Mouse (Mus musculus) olfactory bulb, adult 2 months (tissue): ENCODE measurements around the gene Palld.

ENCODE experiments used
- CTCF ChIP-seq: fragments of 200-500 bp; IDR thresholded peaks from 2 replicates; pipeline ENCODE4 v1.5.1; 2012; ENCODE audit warnings: low read depth, mild to moderate bottlenecking, low read length, moderate library complexity; ENCODE audit not compliant: insufficient read depth
- POLR2A ChIP-seq: fragments of 200-500 bp; IDR thresholded peaks from 2 replicates; pipeline ENCODE4 v1.6.1; 2012; ENCODE audit warnings: mild to moderate bottlenecking, low read depth, low read length, moderate library complexity; ENCODE audit not compliant: insufficient read depth

DNA sequence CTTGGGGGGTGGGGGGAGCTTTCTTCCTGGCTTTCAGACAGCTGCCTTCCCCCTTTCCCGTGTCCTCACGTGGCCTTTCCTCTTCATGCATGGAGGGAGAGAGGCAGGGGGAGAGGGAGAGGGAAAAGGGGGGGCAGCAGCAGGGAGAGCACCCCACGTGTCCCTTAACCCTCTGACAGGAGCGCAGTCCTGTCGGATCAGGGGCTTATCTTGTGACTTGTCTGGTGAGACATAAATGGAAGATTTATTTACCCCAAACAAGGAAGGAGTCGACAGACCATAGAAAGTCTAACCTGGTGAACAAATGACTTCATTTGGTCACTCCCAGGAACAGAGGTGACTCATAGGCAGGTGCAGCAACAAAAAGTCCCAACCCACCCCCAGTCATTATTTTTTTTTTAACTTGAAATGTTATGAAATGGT lies 427.2 kb downstream of the Palld start:
- TF ChIP-seq CTCF (no peak), POLR2A (no peak)
